Mouse (Mus musculus) G1E (cell line): ENCODE measurements around the gene Ccdc187. TPM values are rescaled to one million over a fixed set of nuclear protein-coding genes. Genes with fewer than 3 reads are reported as not detected.

Experiments
- ATAC-seq: 2 replicates; pipeline ENCODE4 v1.8.0; 2016; ENCODE audit warnings: mild to moderate bottlenecking; ENCODE audit not compliant: insufficient number of reproducible peaks, poor library complexity, low FRiP score, severe bottlenecking; ENCODE audit errors: extremely low read depth
- DNase-seq: peaks from one replicate; pipeline ENCODE4 v3.0.0; 2012; ENCODE audit warnings: low spot score
- H3K27me3 ChIP-seq: 2 replicates; pipeline ENCODE4 v1.6.1; 2012; ENCODE audit warnings: mild to moderate bottlenecking, low read length, inconsistent platforms; ENCODE audit not compliant: insufficient read depth
- H3K36me3 ChIP-seq: replicated peaks from 2 replicates; pipeline ENCODE3; 2012; ENCODE audit warnings: mild to moderate bottlenecking, inconsistent platforms
- H3K4me1 ChIP-seq: 2 replicates; pipeline ENCODE4 v1.6.1; 2012; ENCODE audit warnings: low read depth, low read length, inconsistent platforms, mixed read lengths; ENCODE audit not compliant: insufficient read depth
- H3K4me3 ChIP-seq: 2 replicates; pipeline ENCODE4 v1.5.1; 2012; ENCODE audit warnings: low read depth, mild to moderate bottlenecking, inconsistent platforms, low read length, moderate library complexity, mixed read lengths
- H3K9me3 ChIP-seq: replicated peaks from 2 replicates; pipeline ENCODE4 v1.6.1; 2012; ENCODE audit warnings: inconsistent platforms
- CTCF ChIP-seq: IDR thresholded peaks from 2 replicates; pipeline ENCODE4 v1.5.1; 2012; ENCODE audit warnings: low read depth, low read length, inconsistent platforms, mixed read lengths
- GATA1 ChIP-seq: IDR thresholded peaks from 2 replicates; pipeline ENCODE4 v1.6.1; 2012; ENCODE audit warnings: borderline replicate concordance, low read length, inconsistent platforms, mixed read lengths
- GATA2 ChIP-seq: IDR thresholded peaks from 2 replicates; pipeline ENCODE4 v1.6.1; 2012; ENCODE audit warnings: low read depth, low read length, inconsistent platforms, borderline replicate concordance
- POLR2AphosphoS5 ChIP-seq: IDR thresholded peaks from 2 replicates; pipeline ENCODE4 v1.6.1; 2012; ENCODE audit warnings: low read depth, low read length, inconsistent platforms; ENCODE audit not compliant: insufficient replicate concordance
- TAL1 ChIP-seq: conservative IDR thresholded peaks from 2 replicates; pipeline ENCODE4 v1.6.1; 2012; ENCODE audit warnings: low read depth, low read length, inconsistent platforms, mixed read lengths
- polyA plus RNA-seq: library from polyadenylated mRNA; stranded (reverse); fragments of >175 nt; gene quantifications from 2 replicates; pipeline ENCODE4 v1.2.3, GENCODE M21; 2012
- total RNA-seq, 2 experiments: library from RNA; stranded (forward) in 1 of 2; stranded (reverse) in 1 of 2; fragments of 200-1000 nt in 1 of 2; fragments of >200 nt in 1 of 2; fragmentation: Nextera tagmentation in 1 of 2; gene quantifications; 2 replicates each; pipeline ENCODE4 v1.2.3; 2014 to 2017

The Ccdc187 gene
- total RNA-seq (2014; fragmentation: Nextera tagmentation) = not detected in 2 replicates
- total RNA-seq (2017) = under 0.01 and 0.11 TPM in 2 replicates
- polyA plus RNA-seq = not detected in 2 replicates

GRCm38 (mm10) chr2:26294457-26294856 lies at the start of gene Ccdc187:
Gene Ccdc187 (minus strand): TSS chr2:26294557.
- no peaks in the 10 kb centered on the region for H3K36me3 ChIP-seq
- H3K4me3 ChIP-seq = no peak within 1 kb of the TSS
- no peaks in the 10 kb centered on the region for H3K9me3 ChIP-seq
- DNase-seq (no peak), ATAC-seq (no peak)
- peaks cover 2% of the 10 kb centered on the region; the same call in 1 of the 2 replicates for H3K4me1 ChIP-seq
- H3K27me3 ChIP-seq = peaks cover 44% of the 10 kb centered on the region
- TF ChIP-seq TAL1 (no peak), CTCF (no peak), GATA2 (no peak), POLR2AphosphoS5 (no peak), GATA1 (no peak)

- ATAC-seq (no peak), DNase-seq (no peak)
- TF ChIP-seq GATA1 = no peak
- TF ChIP-seq GATA2 = no peak
- no peak for TF ChIP-seq CTCF
- no peak for TF ChIP-seq POLR2AphosphoS5
- TF ChIP-seq TAL1 = no peak
- Histone ChIP-seq H3K4me1 (no peaks in the 10 kb centered on the region), H3K36me3 (peaks cover 9% of the 10 kb centered on the region), H3K4me3 (no peak overlapping the region), H3K27me3 (peaks cover 76% of the 10 kb centered on the region), H3K9me3 (no peaks in the 10 kb centered on the region)
These were observed 48.5 kb upstream of the Ccdc187 start for GRCm38 (mm10) chr2:26342609-26343490.

GRCm38 (mm10) chr2:26342044-26342443 lies 47.7 kb upstream of the Ccdc187 start:
- Histone ChIP-seq H3K9me3 (no peaks in the 10 kb centered on the region), H3K36me3 (peaks cover under 1% of the 10 kb centered on the region), H3K4me3 (no peak overlapping the region), H3K27me3 (peaks cover 76% of the 10 kb centered on the region), H3K4me1 (no peaks in the 10 kb centered on the region)
- ATAC-seq (no peak), DNase-seq (no peak)
- TF ChIP-seq CTCF (no peak), POLR2AphosphoS5 (no peak), GATA1 (no peak), TAL1 (no peak), GATA2 (no peak)

DNA sequence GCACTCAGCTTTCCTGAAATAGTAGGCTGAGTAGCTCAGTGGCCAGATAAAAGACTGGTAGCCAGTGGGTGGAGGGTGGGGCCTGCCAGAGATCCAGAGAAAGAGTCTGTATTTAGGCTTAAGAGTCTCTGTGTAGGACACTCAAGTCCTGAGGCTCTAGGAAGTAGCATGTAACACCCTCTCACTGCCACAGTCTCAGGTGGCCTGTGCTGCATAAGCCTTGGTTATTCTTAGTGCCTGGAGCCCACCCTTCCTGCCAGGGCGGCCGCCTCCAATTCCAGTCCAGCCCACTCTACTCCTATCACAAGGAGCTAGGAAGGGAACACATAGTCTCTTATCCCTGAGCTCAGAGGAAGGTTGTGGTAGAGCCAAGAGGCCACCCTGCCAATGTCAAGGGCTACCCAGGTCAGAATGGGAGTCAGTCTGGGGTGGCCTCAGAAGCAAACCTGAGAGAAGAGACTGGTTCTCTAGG lies 47.2 kb upstream of the Ccdc187 start:
- no peaks in the 10 kb centered on the region for H3K4me1 ChIP-seq
- ATAC-seq = no peak
- DNase-seq = no peak
- H3K4me3 ChIP-seq = no peak overlapping the region
- no peak for TF ChIP-seq TAL1
- no peak for TF ChIP-seq CTCF
- no peak for TF ChIP-seq GATA1
- no peak for TF ChIP-seq POLR2AphosphoS5
- no peak for TF ChIP-seq GATA2
- no peaks in the 10 kb centered on the region for H3K9me3 ChIP-seq
- no peaks in the 10 kb centered on the region for H3K36me3 ChIP-seq
- H3K27me3 ChIP-seq = peaks cover 76% of the 10 kb centered on the region

DNA sequence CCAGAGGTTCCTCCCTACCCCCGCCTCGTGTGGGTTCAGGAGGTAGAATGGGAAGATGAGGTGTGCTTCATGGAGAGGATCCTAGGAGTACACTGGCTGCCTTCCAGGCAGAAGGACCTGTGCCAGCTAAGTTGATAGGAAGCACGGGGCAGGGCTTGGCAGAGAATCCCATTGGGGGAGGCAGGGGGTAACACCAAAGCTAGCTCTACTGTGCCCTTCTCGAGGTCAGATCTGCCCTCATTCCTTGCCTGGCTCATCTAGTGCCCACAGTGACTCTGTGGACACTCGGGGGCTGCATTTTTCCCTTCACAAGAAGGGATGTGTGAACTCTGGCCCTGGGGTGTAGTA lies 44.8 kb upstream of the Ccdc187 start:
- DNase-seq = no peak
- Histone ChIP-seq H3K4me3 (no peak overlapping the region), H3K9me3 (no peaks in the 10 kb centered on the region), H3K36me3 (no peaks in the 10 kb centered on the region), H3K4me1 (no peaks in the 10 kb centered on the region), H3K27me3 (peaks cover 59% of the 10 kb centered on the region)
- TF ChIP-seq GATA1 (no peak), GATA2 (no peak), POLR2AphosphoS5 (no peak), CTCF (no peak)
- ATAC-seq = no peak
